Mouse (Mus musculus) urinary bladder, postnatal 14 days (tissue): Measurements from ENCODE around the gene Diexf.

Source experiments
- DNase-seq: peaks from one replicate; pipeline ENCODE4 v3.0.0; 2021; ENCODE audit warnings: low spot score

The Diexf gene

GRCm38 (mm10) chr1:193086111-193086841 lies 43.8 kb downstream of the Diexf start:
- no peak for DNase-seq

DNA sequence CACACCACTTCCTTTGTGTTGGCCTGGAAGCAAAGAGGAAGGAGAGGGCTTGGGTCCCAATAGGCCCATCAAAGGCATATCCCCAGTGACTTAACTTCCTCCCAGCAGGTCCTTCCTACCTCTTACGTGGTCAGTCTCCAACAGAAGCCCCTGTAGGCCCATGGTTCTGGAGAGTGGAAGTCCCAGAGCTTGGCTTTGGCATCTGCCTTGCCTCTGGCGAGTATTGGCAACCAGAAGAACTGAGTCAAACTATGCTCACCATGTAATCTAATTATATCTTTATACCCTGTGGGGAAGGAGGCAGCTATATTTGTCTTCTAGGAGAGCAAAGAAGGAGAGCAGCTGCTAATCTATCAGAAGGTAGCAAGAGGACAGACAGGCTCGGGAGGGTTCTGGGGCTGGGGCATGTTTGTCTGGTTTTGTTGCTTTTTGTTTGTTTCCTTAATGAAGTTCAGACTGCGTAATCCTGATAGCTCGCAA lies 44.5 kb downstream of the Diexf start:
- no peak for DNase-seq

- DNase-seq = no peak
These were observed 46.1 kb downstream of the Diexf start for GRCm38 (mm10) chr1:193084016-193084415.

DNA sequence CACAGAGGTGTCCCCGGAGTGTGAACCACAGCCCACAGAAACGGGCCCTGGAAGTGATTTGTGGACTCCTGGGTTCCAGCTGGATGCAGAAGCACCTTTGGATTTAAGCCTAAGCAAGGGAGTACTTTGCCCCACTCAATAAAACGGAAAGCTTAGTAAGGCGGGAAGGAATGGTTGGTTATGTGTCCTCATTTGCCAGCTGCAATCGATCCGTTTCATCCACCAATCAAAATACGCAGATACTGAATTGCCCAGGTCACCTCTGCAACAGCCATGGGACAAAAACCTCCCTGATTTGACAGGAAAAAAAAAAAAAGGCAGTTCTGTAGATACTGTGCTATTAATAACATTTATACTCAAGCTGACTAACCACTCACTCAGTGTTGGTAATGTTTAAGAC lies 47.0 kb downstream of the Diexf start:
- no peak for DNase-seq

GRCm38 (mm10) chr1:193082311-193082921 lies 47.7 kb downstream of the Diexf start:
- DNase-seq = no peak

DNA sequence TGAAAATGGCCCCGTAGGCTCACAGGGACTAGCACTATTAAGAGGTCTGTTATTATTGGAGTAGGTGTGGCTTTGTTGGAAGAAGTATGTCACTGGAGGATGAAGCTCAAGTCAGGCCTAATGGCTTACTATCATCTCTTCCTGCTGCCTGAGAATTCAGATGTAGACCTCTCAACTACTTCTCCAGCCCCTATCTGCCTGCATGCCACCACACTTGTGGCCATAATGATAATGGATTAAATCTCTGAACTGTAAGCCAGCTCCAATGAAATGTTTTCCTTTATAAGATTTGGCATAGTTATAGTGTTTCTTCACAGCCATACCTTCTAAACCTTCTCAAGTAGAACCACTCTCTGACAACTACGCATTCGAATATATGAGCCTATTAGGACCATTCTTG lies 67.5 kb downstream of the Diexf start:
- no peak for DNase-seq

GRCm38 (mm10) chr1:193060167-193060566 lies 69.9 kb downstream of the Diexf start:
- DNase-seq = no peak

- DNase-seq = no peak
These were observed 70.5 kb downstream of the Diexf start for GRCm38 (mm10) chr1:193059596-193059995.

DNA sequence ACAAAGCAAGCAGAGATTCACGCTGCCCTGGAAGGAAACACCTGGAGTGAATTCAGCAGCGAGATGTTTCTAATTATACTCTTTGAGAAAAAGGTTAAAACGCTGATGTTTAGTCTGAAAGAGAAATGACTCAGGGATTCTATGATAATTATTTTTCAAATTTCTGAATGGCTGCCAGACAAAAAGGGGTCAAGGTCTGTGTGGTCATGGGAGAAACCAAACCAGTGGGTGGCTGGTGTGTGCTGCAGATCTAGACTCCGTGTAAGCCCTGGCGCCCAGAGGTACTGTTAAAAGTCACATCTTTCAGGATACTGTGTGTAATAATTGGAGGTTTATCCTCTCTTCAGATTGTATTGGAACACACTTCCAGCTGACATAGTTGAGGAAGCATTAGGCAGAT lies 75.7 kb downstream of the Diexf start:
- no peak for DNase-seq

- DNase-seq = no peak
These were observed 77.0 kb downstream of the Diexf start for GRCm38 (mm10) chr1:193053065-193053464.

DNA sequence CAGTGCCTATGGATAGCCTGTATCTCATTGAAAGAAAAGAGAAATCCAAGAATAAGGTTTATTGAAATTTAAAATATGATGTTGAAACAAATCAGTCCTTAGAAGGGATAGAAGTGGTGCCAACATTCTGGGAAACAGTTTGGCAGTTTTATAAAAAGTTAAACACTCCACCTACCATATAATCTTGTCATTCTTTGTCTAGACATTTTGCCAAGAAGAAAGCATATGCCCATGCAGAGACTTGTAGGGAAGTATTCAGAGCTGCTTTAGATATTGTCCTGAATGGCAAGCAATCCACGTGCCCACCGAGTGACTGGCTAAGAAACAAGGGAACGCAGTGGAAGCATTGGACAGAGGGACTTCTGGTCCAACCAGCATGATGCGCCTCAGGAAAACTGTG lies 82.5 kb downstream of the Diexf start:
- DNase-seq = no peak

GRCm38 (mm10) chr1:193042760-193043295 lies 87.2 kb downstream of the Diexf start:
- DNase-seq = no peak
